Mouse (Mus musculus): ENCODE measurements around the gene Mrpl32. TPM values are rescaled to one million over a fixed set of nuclear protein-coding genes. Genes with fewer than 3 reads are reported as not detected.

Mrpl32 gene
- 102 and 115 TPM in 2 replicates for polyA plus RNA-seq (2015; fragmentation: Nextera tagmentation; extraction: Ambion mirVana)

DNA sequence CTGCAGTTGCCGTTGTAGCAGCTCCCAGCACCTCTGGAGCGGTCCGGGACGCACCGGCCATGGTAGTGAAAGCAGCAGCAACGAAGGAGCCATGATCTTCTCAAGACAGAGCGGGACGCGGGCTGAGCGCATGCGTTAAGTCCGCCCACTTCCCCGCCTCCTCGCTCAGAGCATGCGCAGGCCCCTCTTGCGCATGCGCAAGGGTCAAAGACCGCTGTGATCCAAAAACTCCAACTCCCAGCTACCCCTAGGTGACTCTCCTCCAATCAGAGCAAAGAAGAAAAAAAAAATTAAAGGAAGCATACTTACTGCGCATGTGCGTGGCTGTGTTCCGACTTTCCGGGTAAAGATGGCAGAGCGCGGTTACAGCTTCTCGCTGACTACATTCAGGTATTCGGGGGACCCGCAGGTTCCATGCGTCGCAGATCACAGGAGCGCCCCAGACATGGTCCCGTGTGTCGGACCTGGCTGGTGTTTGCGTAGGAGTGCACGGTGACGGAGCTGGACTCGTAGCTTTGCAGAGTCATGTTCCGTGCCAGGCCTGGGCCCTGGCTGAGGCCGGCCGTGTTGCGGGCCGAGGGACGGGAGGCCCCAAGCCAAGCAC is at the start of gene Mrpl32, which contains the start of gene Psma2:
TSS of gene Mrpl32 (minus strand) at position 240 of the 604 bp plus-strand sequence.
TSS of gene Psma2 (plus strand) at position 315 of the 604 bp plus-strand sequence.
- ATAC-seq (ENCODE audit: low read depth) (peak; percentile 96), DNase-seq (peak; percentile 96)
- Histone ChIP-seq H3K4me3 (replicated peaks) (peak within 1 kb of the TSS; percentile 93), H3K4me2 (peak within 1 kb of the TSS; percentile 71), H3K27ac (peak within 1 kb of the TSS; percentile 88), H3K9ac (peak within 1 kb of the TSS; percentile 94), H3K9me3 (replicated peaks) (no peaks in the 10 kb centered on the region), H3K27me3 (no peaks in the 10 kb centered on the region), H3K4me1 (replicated peaks) (peaks cover 20% of the 10 kb centered on the region), H3K36me3 (peaks cover 33% of the 10 kb centered on the region)
- under 1% methylated on average over 42 of the region's 42 CpGs for WGBS (ENCODE audit: insufficient replicate concordance)

DNA sequence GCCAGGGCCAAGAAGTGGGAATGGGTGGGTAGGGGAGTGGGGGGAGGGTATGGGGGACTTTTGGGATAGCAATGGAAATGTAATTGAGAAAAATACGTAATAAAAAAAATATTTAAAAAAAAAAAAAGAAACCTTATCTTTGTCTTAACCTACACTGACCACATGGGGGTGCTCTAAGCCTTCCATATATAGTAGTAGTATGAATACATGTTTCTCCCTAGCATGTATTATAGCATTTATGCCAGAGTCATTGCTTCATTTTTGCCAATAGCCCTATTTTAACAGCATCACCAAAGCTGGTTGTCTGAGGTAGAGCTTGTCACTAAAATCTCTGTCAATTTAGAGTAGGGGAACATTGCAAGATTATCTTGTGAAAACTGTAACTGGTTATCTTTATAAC is 36.3 kb upstream of the Mrpl32 start:
- no peak overlapping the region for H3K9ac ChIP-seq
- no peak overlapping the region for H3K4me3 ChIP-seq (replicated peaks)
- DNase-seq (no peak), ATAC-seq (ENCODE audit: low read depth) (no peak)
- no peaks in the 10 kb centered on the region for H3K9me3 ChIP-seq (replicated peaks)
- WGBS (ENCODE audit: insufficient replicate concordance) = 14% methylated on average over 1 of the region's 1 CpGs
- no peak overlapping the region for H3K4me2 ChIP-seq
- no peaks in the 10 kb centered on the region for H3K27me3 ChIP-seq
- H3K4me1 ChIP-seq (replicated peaks) = no peaks in the 10 kb centered on the region
- H3K36me3 ChIP-seq = no peaks in the 10 kb centered on the region
- H3K27ac ChIP-seq = no peak overlapping the region

DNA sequence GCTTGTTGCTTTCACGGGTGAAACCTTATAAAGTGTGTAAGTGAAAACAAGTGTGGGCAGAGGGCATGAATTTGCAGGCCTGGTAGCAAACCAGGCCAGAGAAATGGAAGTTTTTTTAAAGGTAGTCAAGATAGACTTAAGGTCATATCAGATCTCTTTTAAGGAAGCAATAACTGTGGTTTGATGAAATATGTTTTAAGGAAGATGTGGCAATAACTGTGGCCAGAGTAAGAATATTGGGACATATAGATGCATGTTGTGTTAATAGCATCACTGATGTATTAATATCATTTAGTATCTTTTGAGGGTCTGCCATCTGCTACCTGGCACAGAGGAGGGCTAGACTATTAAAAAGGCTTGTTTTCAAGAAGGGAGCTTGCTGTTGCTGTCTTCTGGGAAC is 27.0 kb upstream of the Mrpl32 start:
- Histone ChIP-seq H3K9me3 (replicated peaks) (no peaks in the 10 kb centered on the region), H3K27me3 (no peaks in the 10 kb centered on the region), H3K9ac (no peak overlapping the region), H3K36me3 (peaks cover 26% of the 10 kb centered on the region), H3K4me2 (no peak overlapping the region), H3K27ac (no peak overlapping the region), H3K4me1 (replicated peaks) (no peaks in the 10 kb centered on the region), H3K4me3 (replicated peaks) (no peak overlapping the region)
- WGBS (ENCODE audit: insufficient replicate concordance) = 64% methylated on average over 1 of the region's 1 CpGs
- DNase-seq (no peak), ATAC-seq (ENCODE audit: low read depth) (no peak)

DNA sequence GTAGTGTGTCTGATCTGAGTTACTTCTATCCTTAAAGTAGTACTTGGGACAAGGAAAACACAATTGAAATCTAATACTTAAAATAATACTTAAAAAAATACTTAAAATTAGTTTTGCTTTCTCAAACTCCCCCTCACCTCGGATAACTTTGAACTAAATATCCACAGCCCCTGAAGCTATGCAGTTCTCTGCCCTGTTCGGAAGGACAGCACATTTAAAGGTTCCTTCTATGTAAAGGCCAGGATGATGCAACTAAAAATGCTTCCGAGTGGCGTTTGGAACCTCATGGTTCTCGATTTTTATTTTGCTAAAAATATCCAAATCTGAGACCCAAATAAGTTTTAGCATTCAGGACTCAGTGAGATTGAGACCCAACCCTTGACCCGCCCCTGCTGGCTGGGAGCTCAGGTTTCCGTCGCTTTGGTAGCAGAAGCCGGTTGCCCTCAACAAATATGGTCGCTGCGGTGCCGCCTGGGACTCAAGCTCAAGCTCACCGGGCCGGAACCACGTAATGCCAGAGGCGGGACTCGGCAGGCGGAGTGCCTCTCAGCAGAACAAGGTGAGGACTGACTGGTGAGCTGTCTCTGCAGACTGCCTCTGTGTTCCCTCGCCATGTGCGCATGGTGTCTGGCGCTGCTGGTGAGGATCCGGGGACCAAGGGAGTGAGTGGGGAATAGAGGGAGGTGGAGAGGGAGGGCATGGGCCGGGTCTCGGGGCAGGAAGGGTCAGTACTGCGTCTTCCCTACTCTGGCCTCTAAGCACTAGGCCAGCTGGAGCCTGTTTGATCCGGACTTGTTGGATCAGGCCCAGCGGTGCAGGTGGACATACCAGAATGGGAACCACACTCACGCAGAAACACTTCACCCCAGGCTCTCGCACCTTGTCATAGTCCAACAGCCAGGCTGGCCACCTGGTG is 17.0 kb upstream of the Mrpl32 start, which contains the start of gene AW209491:
TSS of gene AW209491 (plus strand) at position 429 of the 916 bp plus-strand sequence.
- H3K9ac ChIP-seq = peak within 1 kb of the TSS; percentile 83
- peak; percentile 96 for ATAC-seq (ENCODE audit: low read depth)
- H3K4me1 ChIP-seq (replicated peaks) = peaks cover 17% of the 10 kb centered on the region
- 2% methylated on average over 29 of the region's 29 CpGs for WGBS (ENCODE audit: insufficient replicate concordance)
- H3K9me3 ChIP-seq (replicated peaks) = no peaks in the 10 kb centered on the region
- H3K36me3 ChIP-seq = peaks cover 28% of the 10 kb centered on the region
- H3K4me3 ChIP-seq (replicated peaks) = peak within 1 kb of the TSS; percentile 70
- H3K27me3 ChIP-seq = no peaks in the 10 kb centered on the region
- peak within 1 kb of the TSS; percentile 77 for H3K4me2 ChIP-seq
- peak; percentile 83 for DNase-seq
- H3K27ac ChIP-seq = no peak within 1 kb of the TSS; the same call in none of the 2 replicates

DNA sequence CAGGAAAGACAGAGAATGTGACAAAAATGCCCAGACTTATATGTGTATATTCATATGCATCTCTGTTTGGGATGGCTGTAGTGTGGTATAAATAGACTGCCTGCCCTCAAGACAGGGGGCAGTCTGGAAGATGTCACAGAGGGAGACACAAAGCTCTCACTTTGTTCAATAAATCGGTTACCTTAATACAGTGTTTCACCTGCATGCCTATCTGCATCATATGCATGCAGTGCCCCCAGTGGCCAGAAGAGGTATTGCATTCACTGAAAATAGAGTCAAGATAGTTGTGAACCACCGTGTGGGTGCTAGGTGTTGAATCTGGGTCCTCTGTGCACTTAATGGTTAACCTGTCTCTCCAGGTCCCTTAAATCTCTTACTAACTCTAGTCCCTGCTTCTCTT is 5.8 kb upstream of the Mrpl32 start:
- H3K4me2 ChIP-seq = no peak overlapping the region
- peaks cover 12% of the 10 kb centered on the region for H3K4me1 ChIP-seq (replicated peaks)
- DNase-seq (peak; percentile 50), ATAC-seq (ENCODE audit: low read depth) (peak; percentile 47; the same call in 1 of the 2 replicates)
- peaks cover 64% of the 10 kb centered on the region for H3K36me3 ChIP-seq
- H3K27me3 ChIP-seq = no peaks in the 10 kb centered on the region
- H3K9ac ChIP-seq = no peak overlapping the region
- H3K4me3 ChIP-seq (replicated peaks) = no peak overlapping the region
- no peak overlapping the region for H3K27ac ChIP-seq
- H3K9me3 ChIP-seq (replicated peaks) = no peaks in the 10 kb centered on the region
- 30% methylated on average over 2 of the region's 2 CpGs for WGBS (ENCODE audit: insufficient replicate concordance)

DNA sequence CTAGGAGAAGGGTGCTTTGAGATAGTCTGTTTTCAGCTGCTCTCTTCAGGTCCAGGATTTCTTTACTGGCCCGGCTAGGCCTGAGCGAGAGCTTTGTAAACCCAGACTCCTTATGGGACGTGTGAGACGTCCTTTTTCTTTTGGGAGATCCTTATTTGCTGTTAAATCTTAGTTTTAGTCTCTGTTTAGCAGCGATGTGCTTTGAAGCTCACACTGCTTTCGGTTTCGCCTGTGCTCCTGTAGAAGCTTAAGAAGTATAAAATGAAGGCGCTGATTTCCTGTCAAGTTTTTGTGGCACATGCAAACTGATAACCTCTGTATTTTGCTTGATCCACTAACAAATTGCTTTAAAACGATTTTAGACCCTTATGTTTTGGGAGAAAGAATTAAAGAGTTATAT is 588 bp upstream of the Mrpl32 start:
- H3K4me2 ChIP-seq = peak overlapping the region; percentile 69

DNA sequence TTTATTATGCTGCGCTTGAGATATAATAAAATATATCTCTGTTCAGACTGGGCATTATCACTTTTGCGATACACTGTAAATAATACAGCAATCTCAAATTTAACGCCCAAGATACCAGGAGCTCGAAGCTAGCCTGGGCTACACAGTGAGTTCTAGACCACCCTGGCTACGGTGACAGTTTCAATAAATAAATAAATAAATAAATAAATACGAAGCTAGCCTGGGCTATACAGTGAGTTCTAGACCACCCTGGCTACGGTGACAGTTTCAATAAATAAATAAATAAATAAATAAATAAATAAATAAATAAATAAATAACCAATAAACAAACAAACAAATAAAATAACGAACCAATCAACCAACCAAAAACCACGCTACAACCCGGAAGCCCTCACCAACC is 502 bp downstream of the Mrpl32 start:
- DNase-seq (no peak), ATAC-seq (ENCODE audit: low read depth) (peak; percentile 13; the same call in 1 of the 2 replicates)
- peak overlapping the region; percentile 87 for H3K9ac ChIP-seq
- peak overlapping the region; percentile 93 for H3K4me3 ChIP-seq (replicated peaks)
- H3K4me1 ChIP-seq (replicated peaks) = peaks cover 20% of the 10 kb centered on the region
- H3K27ac ChIP-seq = peak overlapping the region; percentile 73
- 2% methylated on average over 10 of the region's 10 CpGs for WGBS (ENCODE audit: insufficient replicate concordance)
- peaks cover 27% of the 10 kb centered on the region for H3K36me3 ChIP-seq
- no peaks in the 10 kb centered on the region for H3K9me3 ChIP-seq (replicated peaks)
- peak overlapping the region; percentile 71 for H3K4me2 ChIP-seq
- H3K27me3 ChIP-seq = no peaks in the 10 kb centered on the region

More for the DNA sequence above, 588 bp upstream of the Mrpl32 start:
- H3K4me1 ChIP-seq (replicated peaks) = peaks cover 20% of the 10 kb centered on the region
- DNase-seq (no peak), ATAC-seq (ENCODE audit: low read depth) (no peak)
- under 1% methylated on average over 9 of the region's 9 CpGs for whole genome bisulfite sequencing (ENCODE audit: insufficient replicate concordance)
- peak overlapping the region; percentile 94 for H3K9ac ChIP-seq
- peak overlapping the region; percentile 93 for H3K4me3 ChIP-seq (replicated peaks)
- no peaks in the 10 kb centered on the region for H3K27me3 ChIP-seq
- H3K27ac ChIP-seq = peak overlapping the region; percentile 88
- H3K36me3 ChIP-seq = peaks cover 34% of the 10 kb centered on the region
- H3K9me3 ChIP-seq (replicated peaks) = no peaks in the 10 kb centered on the region

DNA sequence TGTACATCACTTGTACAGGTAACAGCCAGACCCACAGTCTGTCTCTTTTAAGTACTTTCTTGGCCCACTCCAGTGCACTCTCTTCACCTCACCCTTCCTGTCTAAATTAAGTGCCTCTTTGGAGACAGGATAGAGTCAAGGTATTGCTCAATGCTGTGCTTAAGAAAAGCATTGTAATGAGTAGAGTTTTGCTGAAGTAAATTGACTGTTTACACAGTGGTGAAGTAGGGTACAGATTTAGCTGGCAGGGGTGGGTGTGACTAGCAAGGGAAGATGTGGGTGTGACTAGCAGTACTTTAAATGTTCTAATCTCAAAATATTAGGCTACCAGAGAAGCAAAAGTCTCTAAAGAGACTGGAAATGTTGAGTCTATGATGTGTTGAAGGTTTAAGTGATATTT is 5.3 kb downstream of the Mrpl32 start:
- DNase-seq = no peak
- ATAC-seq (ENCODE audit: low read depth) = no peak
- H3K4me1 ChIP-seq (replicated peaks) = peaks cover 8% of the 10 kb centered on the region
- H3K9ac ChIP-seq = no peak overlapping the region
- H3K9me3 ChIP-seq (replicated peaks) = no peaks in the 10 kb centered on the region
- H3K27me3 ChIP-seq = no peaks in the 10 kb centered on the region
- no peak overlapping the region for H3K4me2 ChIP-seq
- H3K36me3 ChIP-seq = peaks cover 12% of the 10 kb centered on the region
- no peak overlapping the region for H3K27ac ChIP-seq
- H3K4me3 ChIP-seq (replicated peaks) = no peak overlapping the region

DNA sequence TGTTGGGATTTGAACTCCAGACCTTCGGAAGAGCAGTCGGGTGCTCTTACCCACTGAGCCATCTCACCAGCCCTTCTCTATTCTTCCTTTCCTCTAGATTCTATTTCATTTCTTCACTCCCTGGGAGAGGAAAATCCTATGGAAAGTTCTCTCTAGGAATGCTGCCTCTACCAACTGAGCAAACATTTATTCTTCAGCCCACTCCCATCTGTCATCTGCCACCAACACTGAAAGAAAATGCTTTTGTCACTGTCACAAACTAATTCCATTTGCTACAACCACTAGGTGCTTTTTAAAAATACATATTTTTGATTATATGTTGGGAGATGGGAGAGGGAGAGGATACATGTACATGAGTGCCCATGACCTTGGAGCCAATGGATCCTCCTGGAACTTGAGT is 10.2 kb downstream of the Mrpl32 start:
- Histone ChIP-seq H3K4me3 (replicated peaks) (no peak overlapping the region), H3K4me1 (replicated peaks) (no peaks in the 10 kb centered on the region), H3K4me2 (no peak overlapping the region), H3K27me3 (no peaks in the 10 kb centered on the region), H3K9me3 (replicated peaks) (no peaks in the 10 kb centered on the region), H3K9ac (no peak overlapping the region), H3K36me3 (no peaks in the 10 kb centered on the region), H3K27ac (no peak overlapping the region)
- ATAC-seq (ENCODE audit: low read depth) (no peak), DNase-seq (no peak)
- WGBS (ENCODE audit: insufficient replicate concordance) = 64% methylated on average over 2 of the region's 2 CpGs

DNA sequence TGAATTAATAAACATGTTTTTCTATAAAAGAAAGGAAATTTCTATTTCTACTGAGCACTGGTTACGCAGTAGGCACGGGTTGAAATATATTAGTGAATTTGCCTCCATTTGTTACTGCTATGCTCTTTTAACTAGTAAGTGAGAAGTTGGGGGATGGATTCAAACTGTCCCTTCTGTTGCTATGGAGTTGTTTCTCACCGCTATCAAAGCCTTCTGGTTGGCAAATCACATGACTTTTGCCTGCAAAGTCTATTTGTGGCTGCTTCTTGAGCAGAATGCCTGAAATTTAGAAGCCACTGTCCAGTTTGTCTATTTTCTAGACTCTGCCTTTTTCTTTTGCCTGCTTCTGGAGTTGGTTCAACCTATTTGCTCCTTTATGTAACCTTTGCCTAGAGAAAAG is 32.6 kb downstream of the Mrpl32 start:
- Histone ChIP-seq H3K4me3 (replicated peaks) (no peak overlapping the region), H3K36me3 (no peaks in the 10 kb centered on the region), H3K9me3 (replicated peaks) (no peaks in the 10 kb centered on the region), H3K4me1 (replicated peaks) (no peaks in the 10 kb centered on the region), H3K27me3 (0 out of 2 replicates have a peak, but pooled peaks cover 2% of the 10 kb centered on the region), H3K9ac (no peak overlapping the region), H3K27ac (no peak overlapping the region), H3K4me2 (no peak overlapping the region)
- DNase-seq = no peak
- 67% methylated on average over 3 of the region's 3 CpGs for WGBS (ENCODE audit: insufficient replicate concordance)
- no peak for ATAC-seq (ENCODE audit: low read depth)

DNA sequence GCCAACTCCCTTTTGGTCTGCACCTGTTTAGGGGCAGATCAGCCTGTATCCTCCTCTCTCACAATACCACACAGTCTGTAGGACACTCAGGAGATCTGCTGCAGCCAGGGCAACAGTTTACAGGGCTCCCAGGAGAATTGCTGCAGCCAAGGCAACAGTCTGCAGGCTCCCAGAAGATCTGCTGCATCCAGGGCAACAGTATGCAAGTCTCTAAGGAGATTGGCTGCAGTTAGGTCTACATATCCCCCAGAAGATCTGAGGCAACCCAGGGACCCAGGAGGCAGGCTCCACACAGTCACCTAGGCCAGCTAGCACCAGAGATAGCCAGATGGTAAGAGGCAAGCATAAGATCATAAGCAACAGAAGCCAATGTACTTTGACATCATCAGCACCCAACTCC is 38.8 kb downstream of the Mrpl32 start:
- Histone ChIP-seq H3K9me3 (replicated peaks) (no peaks in the 10 kb centered on the region), H3K36me3 (no peaks in the 10 kb centered on the region), H3K27ac (no peak overlapping the region), H3K9ac (no peak overlapping the region), H3K4me2 (no peak overlapping the region), H3K4me3 (replicated peaks) (no peak overlapping the region), H3K27me3 (no peaks in the 10 kb centered on the region), H3K4me1 (replicated peaks) (no peaks in the 10 kb centered on the region)
- no peak for DNase-seq
- ATAC-seq (ENCODE audit: low read depth) = no peak

All from liver, embryonic 13.5 days (tissue).